Mouse (Mus musculus) skeletal muscle tissue, postnatal 0 days (tissue): ENCODE results near the gene Trim39. TPM values are rescaled to one million over a fixed set of nuclear protein-coding genes. Genes with fewer than 3 reads are reported as not detected.

Experiments used
- polyA plus RNA-seq: library from polyadenylated mRNA; unstranded; fragments of >200 nt; fragmentation: Nextera tagmentation; extraction: Ambion mirVana; gene quantifications from 2 replicates; pipeline ENCODE4 v1.2.1, GENCODE M21; 2015

The Trim39 gene
- polyA plus RNA-seq, result 4.5 and 4.9 TPM in 2 replicates

DNA sequence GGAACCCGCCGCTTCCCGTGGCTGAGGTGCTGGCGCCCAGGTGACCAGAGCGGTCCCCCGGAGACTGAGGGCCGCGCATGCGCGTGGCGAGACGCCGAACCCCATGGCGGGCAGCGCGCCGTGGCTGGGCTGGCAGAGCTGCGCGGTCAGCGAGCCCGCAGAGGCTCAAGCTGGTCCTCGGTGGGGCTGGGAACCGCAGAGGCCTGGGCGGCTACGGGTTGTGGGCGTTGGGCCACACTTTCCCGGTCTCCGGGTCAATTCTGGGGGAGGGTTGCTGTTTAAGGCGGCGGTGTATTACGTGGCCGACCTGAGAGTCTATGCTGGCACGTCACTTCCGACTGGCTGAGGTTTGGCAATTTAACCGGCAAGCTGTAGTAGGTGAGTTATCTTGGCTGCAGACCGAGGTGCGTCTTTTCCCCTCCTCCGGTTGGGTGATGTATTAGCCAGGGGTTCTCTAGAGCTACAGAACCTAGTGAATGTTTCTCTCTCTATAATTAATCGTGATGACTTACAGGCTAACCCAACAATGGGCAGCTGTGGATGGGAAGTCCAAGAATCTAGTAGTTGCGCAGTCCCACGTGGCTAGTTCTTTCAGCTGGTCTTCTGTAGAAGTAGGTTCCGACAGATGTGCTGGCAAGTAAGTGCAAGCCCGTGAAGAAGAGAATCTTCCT lies at the start of gene Trim39:
Trim39 (minus strand) TSS at position 662 of the 671 bp plus-strand sequence.

DNA sequence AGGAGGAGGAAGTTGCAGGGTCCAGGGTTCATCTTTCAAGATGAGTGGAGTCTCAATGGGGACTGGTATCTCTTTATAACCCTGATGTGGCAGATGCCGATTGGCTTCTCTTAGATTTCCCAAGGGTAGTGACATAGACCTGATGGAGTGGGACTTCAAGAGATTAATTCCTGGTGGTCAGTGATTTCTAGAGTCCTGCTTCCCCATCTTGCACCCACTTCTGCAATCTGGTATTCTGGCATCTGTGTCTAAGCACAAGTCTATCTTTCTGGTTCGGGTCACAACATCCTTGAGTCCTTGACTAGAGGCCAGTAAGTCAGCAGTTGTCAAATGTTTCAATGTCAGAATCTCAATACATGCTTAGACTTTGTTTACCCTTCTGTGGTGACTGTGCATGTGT lies 14.3 kb upstream of the Trim39 start, which contains the start of gene H2-M10.2:
H2-M10.2 (minus strand) TSS at position 101 of the 400 bp plus-strand sequence.

DNA sequence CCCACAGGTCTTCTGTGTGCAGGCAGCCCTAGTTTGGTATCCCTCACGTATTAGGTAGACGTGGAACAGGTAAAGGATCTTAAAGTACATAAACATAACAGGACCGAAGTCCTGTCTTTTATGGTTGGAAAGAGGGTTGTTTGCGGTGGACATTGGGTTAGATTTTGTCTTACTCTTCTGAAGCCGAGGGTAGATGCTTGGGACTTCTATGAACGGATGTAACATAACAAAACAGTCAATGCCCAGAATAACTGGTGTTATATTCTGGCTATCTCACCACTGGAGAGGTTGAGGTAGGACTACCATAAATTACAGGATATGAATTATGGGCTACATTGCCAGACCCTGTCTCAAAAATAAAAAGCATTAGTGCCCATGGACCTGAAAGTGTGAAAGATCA lies 14.1 kb downstream of the Trim39 start, which contains the start of gene Rpp21:
Rpp21 (minus strand) TSS at position 101 of the 400 bp plus-strand sequence.

Other genes with a start within 250 kb of the Trim39 start
- gene H2-T23, start 239.4 kb downstream of the Trim39 start, polyA plus RNA-seq, result 10.8 and 13.2 TPM in 2 replicates
- gene H2-T22, start 229.5 kb downstream of the Trim39 start, polyA plus RNA-seq, result 11.7 and 13.4 TPM in 2 replicates
- gene Gm6034, start 229.3 kb downstream of the Trim39 start, polyA plus RNA-seq, result not detected in 2 replicates
- gene Gm11127, start 213.9 kb downstream of the Trim39 start, polyA plus RNA-seq, result 0.12 TPM in 1 of 2 replicates, not detected in the other
- gene Gm19684, start 150.6 kb downstream of the Trim39 start, polyA plus RNA-seq, result not detected in 2 replicates
- gene Gm7030, start 142.8 kb downstream of the Trim39 start, polyA plus RNA-seq, result not detected in 2 replicates
- not detected in 2 replicates for gene Gm8909, start 103.7 kb downstream of the Trim39 start, polyA plus RNA-seq
- not detected in 2 replicates for gene H2-T3, start 82.0 kb downstream of the Trim39 start, polyA plus RNA-seq
- gene Rpp21, start 14.2 kb downstream of the Trim39 start, polyA plus RNA-seq, result 61.5 and 64.7 TPM in 2 replicates
- not detected in 2 replicates for gene H2-M10.2, start 14.2 kb upstream of the Trim39 start, polyA plus RNA-seq
- not detected in 2 replicates for gene H2-M10.1, start 53.9 kb upstream of the Trim39 start, polyA plus RNA-seq
- gene H2-M10.3, start 96.2 kb upstream of the Trim39 start, polyA plus RNA-seq, result not detected in 2 replicates
- not detected in 2 replicates for gene H2-M10.4, start 190.1 kb upstream of the Trim39 start, polyA plus RNA-seq